Mouse (Mus musculus) left cerebral cortex, postnatal 36 days (tissue): Measurements from ENCODE around the gene Dusp8. TPM values are rescaled to one million over a fixed set of nuclear protein-coding genes. Genes with fewer than 3 reads are reported as not detected.
A peak's percentile ranks its signal among the peaks of the same experiment; 100 is the strongest.

Source experiments
- DNase-seq, 2 experiments: peaks; one replicate each; pipeline ENCODE4 v3.0.0; 2021 to 2022; ENCODE audit warnings: low spot score in 2 of 2, mixed read lengths in 1 of 2
- intact Hi-C: fragments of 180-260 bp; cut with DNase I; formaldehyde crosslinking; loops from one replicate; pipeline ENCODE4 v1.15.1; 2025
- total RNA-seq, 2 experiments: library from RNA; stranded (reverse); gene quantifications; 2 replicates each; pipeline ENCODE4 v1.2.3; 2021

Gene Dusp8
- total RNA-seq, 2 experiments from 2014 or later, result 151 to 163 TPM

DNA sequence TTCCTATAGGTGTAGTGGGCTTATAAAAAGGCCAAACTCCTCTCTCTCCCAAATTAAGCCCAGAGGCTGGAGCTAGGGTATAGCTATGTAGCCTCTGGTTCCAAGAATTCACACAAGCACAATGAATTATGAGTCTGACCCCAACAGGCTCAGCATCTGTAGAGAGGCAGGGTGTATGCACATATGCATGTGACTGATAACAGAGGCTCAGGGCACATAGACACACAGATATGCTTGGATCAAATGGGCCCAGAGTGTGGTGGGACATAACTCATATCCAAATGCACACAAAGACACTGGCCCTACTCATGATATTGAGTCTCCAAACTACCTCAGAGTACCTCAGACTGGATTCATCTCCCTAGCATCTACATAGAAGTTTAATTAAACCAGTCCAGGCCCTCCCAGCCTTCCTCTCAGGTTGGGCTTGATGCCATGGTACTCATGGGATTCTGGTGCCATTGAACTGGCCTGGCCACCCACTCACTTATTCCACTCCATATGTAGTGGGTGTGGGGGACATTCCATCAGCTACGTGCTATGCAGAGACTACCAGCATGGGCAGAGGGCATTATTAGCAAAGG, 8.5 kb downstream of the Dusp8 start:
- no peak for DNase-seq
- intact Hi-C loops, result no loop called here

DNA sequence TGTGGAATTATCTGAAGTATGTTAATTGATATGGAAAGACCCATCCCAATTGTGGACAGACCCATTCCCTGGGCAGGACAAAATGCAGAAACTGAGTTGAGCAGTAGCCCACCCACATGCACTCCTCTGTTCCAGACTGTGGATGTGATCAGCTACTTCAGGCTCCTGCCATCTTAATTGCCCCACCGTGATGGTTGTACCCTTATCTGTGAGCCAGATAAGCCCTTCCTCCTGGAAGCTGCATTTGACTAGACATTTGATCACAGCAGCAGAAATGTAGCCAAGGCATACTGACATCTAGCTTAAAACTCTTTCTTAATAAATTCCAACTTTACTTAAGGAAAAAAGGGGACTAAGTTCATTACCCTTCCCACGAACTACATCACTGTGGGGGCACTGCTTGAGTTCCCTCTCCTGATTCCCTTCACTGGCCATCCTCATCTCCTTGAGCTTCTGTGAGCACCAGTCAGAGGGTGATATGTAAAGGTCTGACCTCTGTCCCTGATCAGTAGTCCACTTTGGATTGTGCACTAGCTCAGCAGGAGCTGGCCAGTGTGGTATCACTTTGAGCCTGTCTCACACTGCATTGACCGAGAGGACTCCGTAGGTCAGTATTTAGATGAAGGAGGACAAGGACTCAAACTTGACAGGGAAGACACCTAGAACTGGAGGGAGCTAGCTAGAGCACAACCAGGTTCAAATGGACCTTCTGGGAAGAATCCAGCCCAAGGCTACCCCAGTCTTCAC, 9.3 kb downstream of the Dusp8 start:
- DNase-seq, result no peak
- intact Hi-C loops, result no loop called here

- DNase-seq, result peak in 1 of 2 experiments; percentile 50
These were observed 10.8 kb downstream of the Dusp8 start for GRCm38 (mm10) chr7:142084820-142085219.

DNA sequence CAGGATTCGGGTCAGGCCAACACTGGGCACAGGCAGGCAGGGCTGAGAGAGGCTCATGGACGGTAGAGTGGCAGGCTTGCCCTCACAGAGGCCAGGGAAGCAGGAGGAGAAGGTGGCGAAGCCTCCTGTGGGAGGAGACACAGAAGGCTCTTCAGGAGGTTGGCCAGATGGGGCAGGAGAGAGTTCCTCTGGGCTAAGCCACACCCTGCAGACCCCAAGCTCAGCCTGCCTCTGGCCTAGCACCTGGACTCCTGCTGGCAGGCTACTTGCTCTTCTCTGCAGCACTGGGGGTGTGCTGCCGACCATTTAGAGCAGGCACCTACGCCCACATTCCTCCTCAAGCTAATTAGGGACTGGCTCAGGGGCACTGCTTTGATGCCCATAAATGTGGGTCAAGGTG, 11.2 kb downstream of the Dusp8 start:
- no peak for DNase-seq

More at GRCm38 (mm10) chr7:142084820-142085219, 10.8 kb downstream of the Dusp8 start:
- intact Hi-C loops, result no loop called here

DNA sequence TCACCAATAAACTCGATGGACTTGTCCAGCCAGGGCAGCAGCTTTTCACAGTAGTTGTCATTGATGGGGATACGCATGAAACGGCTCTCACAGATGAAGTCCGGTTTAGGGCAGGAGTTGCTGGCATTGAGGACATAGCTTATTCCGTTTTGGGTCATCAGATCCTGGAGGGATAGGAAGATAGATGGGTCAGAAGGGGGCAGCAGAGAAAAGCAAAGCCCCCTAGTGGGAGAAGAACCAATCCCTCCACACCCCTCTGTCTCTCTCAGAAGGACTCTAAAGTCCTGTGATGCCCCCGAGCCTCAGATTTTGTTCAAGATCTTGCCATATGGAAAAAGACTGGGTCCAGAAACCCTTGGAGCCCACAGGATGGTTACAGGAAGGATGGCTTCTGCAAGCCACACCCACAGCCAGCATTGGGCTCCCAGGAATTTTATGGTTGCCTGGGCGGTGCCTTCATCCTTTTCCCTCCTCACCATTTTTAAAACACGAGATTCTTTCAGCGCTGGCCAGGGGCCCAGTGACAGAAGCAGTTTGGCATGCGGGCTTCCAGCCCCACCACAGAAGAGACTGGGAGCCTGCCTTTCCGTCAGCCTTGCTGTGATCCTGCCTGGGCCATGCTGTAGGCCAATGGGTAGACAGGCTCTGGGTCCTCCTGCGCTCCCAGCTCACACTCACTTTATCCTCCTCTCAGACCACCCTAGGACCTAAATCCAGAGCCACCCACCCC, 11.9 kb downstream of the Dusp8 start:
- intact Hi-C loops, result no loop called here
- DNase-seq, result peak in 1 of 2 experiments; percentile 41

More for the DNA sequence above, 11.2 kb downstream of the Dusp8 start:
- intact Hi-C loops, result no loop called here

DNA sequence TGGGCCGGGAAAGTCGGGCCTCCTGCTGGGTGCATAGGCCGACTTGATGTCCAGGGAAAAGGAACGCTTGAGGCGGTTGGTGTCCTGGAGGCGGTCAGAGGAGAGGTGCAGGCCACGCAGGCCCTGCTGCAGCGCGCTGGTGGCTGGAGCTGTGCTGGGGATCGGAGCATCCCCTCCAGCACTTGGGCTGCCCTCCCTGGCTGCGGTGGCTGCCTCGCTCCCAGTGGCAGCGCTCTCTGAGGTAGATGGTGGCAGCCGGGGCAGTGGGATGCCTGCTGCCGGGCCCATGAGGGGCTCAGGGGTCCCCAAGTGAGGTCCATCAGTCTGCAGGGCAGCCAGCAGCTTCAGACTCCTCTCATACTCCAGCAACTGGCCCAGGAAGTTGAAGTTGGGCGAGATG, 13.0 kb downstream of the Dusp8 start:
- no peak for DNase-seq
- intact Hi-C loops, result no loop called here

DNA sequence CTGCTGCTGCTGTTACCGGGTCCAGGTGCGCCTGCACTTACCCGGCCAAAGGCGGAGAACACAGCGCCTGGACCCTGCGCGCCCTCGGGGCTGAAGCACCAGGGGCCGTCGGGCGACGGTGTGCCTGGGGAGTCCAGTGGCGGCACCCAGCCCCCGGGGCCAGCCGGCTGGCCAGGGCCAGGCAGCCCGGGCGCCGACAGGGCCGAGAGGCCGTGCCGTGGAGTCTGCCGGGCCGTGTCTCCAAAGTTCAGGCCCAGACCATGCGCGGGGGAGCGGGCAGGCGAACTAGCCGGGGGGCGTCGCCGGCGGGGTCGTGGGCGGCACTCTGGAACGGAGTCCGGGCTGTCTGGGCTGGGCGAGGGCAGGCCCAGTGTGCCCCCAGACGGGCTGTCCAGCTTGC, 13.5 kb downstream of the Dusp8 start:
- intact Hi-C loops, result no loop called here
- DNase-seq, result no peak

- DNase-seq, result no peak
These were observed 13.9 kb downstream of the Dusp8 start for GRCm38 (mm10) chr7:142081736-142082135.

DNA sequence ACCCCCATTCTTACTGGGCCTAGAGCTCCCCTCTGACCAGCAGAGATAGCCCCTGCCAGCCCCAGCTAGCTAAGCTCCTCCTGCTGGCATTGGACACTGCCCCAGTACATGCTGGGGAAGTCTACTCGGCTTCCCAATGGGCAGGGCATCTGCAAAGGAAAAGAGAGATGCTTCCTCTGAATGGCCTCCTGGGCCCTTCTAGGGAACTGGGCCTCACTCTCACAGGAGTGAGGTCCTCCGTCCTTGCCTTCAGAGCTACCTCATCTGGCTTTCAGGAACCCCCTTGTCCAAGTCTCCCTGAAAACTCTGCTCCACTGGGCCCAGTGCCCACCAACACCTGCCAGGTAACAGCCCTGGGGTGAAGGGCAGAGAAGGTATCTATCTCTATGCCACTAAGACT, 14.8 kb downstream of the Dusp8 start:
- no peak for DNase-seq
- intact Hi-C loops, result no loop called here

More at GRCm38 (mm10) chr7:142081736-142082135, 13.9 kb downstream of the Dusp8 start:
- intact Hi-C loops, result no loop called here

- intact Hi-C loops, result no loop called here
- no peak for DNase-seq
These were observed 16.3 kb downstream of the Dusp8 start for GRCm38 (mm10) chr7:142079365-142079764.

DNA sequence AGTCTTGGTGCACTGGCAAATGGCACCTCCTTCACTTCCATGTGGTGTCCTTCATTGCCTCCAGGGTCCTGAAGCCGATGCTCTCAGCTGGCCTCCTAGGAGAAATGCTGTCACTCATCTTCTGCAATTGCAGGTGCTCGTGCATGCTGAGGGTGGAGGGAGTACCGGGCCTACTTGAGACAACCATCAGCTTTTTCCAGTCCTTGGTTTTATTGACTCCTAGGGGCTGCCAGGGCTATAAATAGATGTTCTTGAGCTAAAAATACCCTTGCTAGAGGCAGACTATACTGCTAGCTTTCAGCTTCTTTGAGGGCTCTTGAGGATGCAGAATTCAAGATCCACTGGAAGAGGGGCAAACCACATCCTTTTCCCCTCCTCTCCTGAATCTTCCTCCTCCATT, 18.5 kb downstream of the Dusp8 start:
- intact Hi-C loops, result no loop called here
- DNase-seq, result no peak

GRCm38 (mm10) chr7:142074146-142074886, 21.3 kb downstream of the Dusp8 start:
- no peak for DNase-seq
- intact Hi-C loops, result no loop called here

- DNase-seq, result no peak
- intact Hi-C loops, result loop anchor here (1.0 kb wide), 1 partner anchor 26 kb away; no protein-coding TSS in a partner anchor
These were observed 23.9 kb downstream of the Dusp8 start for GRCm38 (mm10) chr7:142071717-142072116.

GRCm38 (mm10) chr7:142071212-142071578, 24.4 kb downstream of the Dusp8 start:
- DNase-seq, result no peak
- intact Hi-C loops, result loop anchor here (1.0 kb wide), 1 partner anchor 26 kb away; no protein-coding TSS in a partner anchor

DNA sequence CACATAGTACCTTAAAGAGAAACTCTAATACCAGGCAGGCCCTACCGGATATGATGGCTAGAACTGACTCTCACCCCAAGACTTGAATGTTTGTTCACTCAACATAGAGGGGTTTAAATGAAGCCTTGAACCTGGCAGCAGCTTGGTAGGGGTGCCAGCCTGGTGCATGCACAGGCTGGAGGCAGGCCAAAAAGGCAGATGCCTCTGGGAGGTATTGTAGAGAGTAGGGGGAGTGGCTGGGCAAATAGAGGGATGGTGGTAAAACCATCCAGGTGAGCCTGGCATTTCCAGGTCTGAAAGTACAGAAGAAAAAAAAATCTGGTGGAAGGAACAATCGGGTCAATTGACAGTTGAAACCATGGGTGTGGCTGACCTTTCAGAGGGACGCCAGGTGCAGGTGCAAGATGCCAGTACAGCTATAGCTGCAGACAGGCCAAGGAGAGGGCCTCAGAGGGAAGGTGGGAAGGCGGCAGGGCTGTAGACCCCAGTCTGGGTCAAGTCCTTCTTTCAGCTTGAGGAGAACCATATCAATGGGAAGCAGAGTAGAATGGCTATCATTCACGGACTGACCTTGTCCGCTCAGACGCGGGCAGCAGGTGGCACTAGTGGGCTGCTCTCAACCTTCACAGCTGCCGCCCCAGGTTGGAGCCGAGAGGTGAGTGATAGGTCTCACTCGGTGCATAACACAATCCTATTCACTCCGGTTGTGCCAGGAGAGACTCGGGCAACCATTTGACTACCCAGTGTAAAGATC, 25.0 kb downstream of the Dusp8 start:
- DNase-seq, result peak; percentile 62 to 68
- intact Hi-C loops, result loop anchor here (1.0 kb wide), 1 partner anchor 27 kb away; no protein-coding TSS in a partner anchor

DNA sequence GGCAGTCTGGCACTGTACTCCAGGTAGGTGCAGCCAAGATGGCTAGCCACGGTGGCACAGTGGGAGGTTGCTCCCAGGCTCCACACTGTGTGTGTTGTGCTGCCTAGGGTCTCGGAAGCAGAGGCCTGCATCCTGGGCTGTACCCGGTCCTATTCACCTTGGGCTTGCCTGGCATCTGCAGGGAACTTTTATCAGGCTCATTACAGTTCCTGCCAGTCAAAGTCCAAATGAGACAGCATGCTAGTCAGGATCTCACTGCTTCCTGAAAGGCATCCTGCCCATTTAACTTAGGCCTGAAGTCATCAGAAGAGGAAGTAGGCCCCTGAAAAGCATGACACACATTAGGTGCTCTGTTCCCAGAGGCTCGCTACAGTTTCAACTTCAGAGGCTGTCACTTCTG, 27.2 kb downstream of the Dusp8 start:
- intact Hi-C loops, result no loop called here
- DNase-seq, result no peak

DNA sequence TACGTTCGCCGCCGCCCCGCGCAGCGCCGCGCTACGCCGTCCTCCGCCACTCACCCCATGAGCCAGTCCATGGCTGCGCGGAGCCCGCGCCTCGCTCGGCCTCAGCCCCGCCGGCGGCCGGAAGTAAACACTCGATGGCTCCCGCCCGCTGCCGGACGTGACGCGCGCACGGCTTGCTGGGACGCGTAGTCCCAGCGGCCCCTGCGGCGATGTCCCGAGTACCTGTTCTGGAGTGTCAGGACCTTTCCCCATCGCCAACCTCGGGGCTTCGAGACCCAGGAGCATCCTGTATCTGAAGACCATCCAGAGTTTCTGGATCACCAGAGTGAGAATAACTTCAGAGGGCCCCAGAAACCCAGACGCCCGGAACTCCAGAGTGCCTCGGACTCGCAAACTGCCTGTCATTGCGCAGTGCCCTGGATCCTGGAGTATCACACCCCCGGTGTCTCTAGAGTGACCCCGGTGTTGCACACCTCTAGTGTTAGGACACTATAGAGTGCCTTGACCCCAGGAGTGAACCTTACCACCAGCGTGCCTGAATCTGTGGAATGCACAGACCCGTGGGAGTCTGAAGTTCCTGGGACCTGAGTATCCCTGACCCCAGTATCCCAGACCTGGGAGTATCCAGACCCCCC, 34.6 kb downstream of the Dusp8 start, which contains the start of gene Mob2:
Gene Mob2 (minus strand): TSS at position 135 of the 635 bp plus-strand sequence.
- peak; percentile 92 to 94 for DNase-seq
- intact Hi-C loops, result loop anchor here (5.0 kb wide), 1 partner anchor 36 kb away; the partner anchor contains the start of gene Dusp8

DNA sequence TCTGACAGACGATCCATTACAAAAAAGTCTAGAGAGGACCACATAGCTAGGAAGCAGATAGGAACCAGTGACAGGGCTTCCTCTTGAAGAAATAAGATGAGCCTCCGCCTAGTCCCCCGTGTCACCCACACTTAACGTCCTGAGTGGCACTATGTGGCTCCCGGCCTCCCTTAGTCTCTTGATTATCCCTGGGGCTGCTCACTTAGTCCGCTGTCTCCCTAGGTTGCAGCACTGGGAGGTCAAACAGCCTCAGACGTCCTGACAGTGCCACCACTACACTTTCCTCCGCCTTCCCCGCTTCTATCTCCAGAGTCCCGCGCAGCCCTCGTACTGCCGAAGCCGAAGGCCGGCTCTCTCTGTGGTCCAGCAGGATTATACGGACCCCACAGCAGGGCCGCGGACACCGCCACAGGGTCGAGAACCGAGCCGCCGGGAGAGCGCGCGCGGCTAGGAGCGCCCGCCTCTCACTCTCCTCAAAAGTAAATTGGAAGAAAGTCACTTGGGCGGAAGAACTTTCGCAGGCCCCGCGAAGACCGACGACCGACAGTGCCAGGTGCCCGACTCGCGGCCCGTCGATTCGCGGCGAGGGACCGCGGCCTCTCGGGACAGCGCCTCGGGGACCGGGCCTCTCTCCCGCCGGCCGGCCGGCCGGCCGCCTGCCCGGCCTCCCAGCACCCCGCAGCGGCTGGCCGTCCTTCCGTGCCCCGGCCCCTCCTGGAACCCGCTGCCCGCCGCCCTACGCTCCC, 35.3 kb downstream of the Dusp8 start:
- DNase-seq, result no peak
- intact Hi-C loops, result loop anchor here (5.0 kb wide), 1 partner anchor 37 kb away; the partner anchor contains the start of gene Dusp8
